20 mouse cellular contexts compared by ENCODE assay signal in the genomic region with DNA sequence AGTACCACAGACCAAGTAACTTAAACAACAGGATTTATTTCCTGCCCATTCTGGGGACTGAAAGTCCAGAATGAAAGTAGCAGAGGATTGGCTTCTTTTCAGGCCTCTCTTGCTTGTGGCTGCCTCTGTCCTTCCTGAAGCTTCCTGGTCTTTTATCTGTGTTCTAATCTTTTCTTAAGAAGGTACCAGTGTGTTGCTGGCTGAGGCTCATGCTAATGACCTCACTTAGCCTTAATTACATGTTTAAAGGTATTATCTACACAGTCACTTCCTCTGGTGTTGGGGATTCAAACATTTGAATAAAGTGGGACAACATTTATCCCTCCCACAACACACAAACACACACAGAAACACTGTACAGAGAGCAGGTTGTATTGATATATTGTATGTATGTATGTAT. TPM values are rescaled to one million over a fixed set of nuclear protein-coding genes. Genes with fewer than 3 reads are reported as not detected.
DNase-seq lines count a peak whose midpoint lies in the region; ATAC-seq lines count a peak whose summit lies in the region.
"Had no signal": no experiment of that assay in that cellular context is flagged by ENCODE, and none has a peak within 500 bp of the region (broad histone marks: within the 10 kb centered on the region; RNA-seq: fewer than 3 reads in every experiment).

No protein-coding gene starts in this region.

- no peak for ATAC-seq in midbrain, embryonic 11.5 days (ENCODE audit: low FRiP score)
- ATAC-seq in midbrain, embryonic 15.5 days (replicated peaks), result no peak
- peak; percentile 47; the same call in 1 of the 2 replicates for ATAC-seq in liver, embryonic 15.5 days (ENCODE audit: insufficient read depth)
- ATAC-seq in frontal cortex, adult (ENCODE audit: low TSS enrichment), result no peak
- ATAC-seq: forebrain, embryonic 16.5 days; intestine, postnatal 0 days had no signal

- H3K36me3 ChIP-seq in midbrain, embryonic 11.5 days (ENCODE audit: control insufficient read depth, insufficient read depth, low read length), result no peaks in the 10 kb centered on the region
- H3K36me3 ChIP-seq in midbrain, embryonic 15.5 days (replicated peaks), result no peaks in the 10 kb centered on the region
- H3K36me3 ChIP-seq in liver, embryonic 15.5 days (replicated peaks), result no peaks in the 10 kb centered on the region
- H3K36me3 ChIP-seq: heart, embryonic 12.5 days; hindbrain, embryonic 10.5 days; limb, embryonic 15.5 days; midbrain, embryonic 10.5 days; neural tube, embryonic 15.5 days had no signal

- no peaks in the 10 kb centered on the region for H3K27me3 ChIP-seq in midbrain, embryonic 11.5 days (ENCODE audit: control insufficient read depth, insufficient read depth, low read length)
- H3K27me3 ChIP-seq in midbrain, embryonic 15.5 days (replicated peaks), result no peaks in the 10 kb centered on the region
- no peaks in the 10 kb centered on the region for H3K27me3 ChIP-seq in liver, embryonic 15.5 days
- H3K27me3 ChIP-seq: heart, embryonic 12.5 days; limb, embryonic 15.5 days; neural tube, embryonic 15.5 days had no signal

- no peak overlapping the region for H3K27ac ChIP-seq in midbrain, embryonic 11.5 days (ENCODE audit: low read depth, low read length)
- H3K27ac ChIP-seq in midbrain, embryonic 15.5 days, result no peak overlapping the region
- H3K27ac ChIP-seq in liver, embryonic 15.5 days (replicated peaks), result peak overlapping the region; percentile 93
- H3K27ac ChIP-seq: hindbrain, embryonic 10.5 days; limb, embryonic 15.5 days; midbrain, embryonic 10.5 days; neural tube, embryonic 15.5 days; stomach, postnatal 0 days had no signal

- H3K4me1 ChIP-seq in midbrain, embryonic 11.5 days (ENCODE audit: control insufficient read depth, insufficient read depth, low read length), result no peaks in the 10 kb centered on the region
- no peaks in the 10 kb centered on the region for H3K4me1 ChIP-seq in midbrain, embryonic 15.5 days
- peaks cover 88% of the 10 kb centered on the region for H3K4me1 ChIP-seq in liver, embryonic 15.5 days (replicated peaks)
- H3K4me1 ChIP-seq: limb, embryonic 15.5 days; midbrain, embryonic 10.5 days; neural tube, embryonic 15.5 days had no signal

- no peaks in the 10 kb centered on the region for H3K9me3 ChIP-seq in midbrain, embryonic 11.5 days (ENCODE audit: control insufficient read depth, low read length)
- no peaks in the 10 kb centered on the region for H3K9me3 ChIP-seq in midbrain, embryonic 15.5 days
- no peaks in the 10 kb centered on the region for H3K9me3 ChIP-seq in liver, embryonic 15.5 days (replicated peaks)
- H3K9me3 ChIP-seq: heart, embryonic 12.5 days; hindbrain, embryonic 10.5 days; limb, embryonic 15.5 days; midbrain, embryonic 10.5 days; neural tube, embryonic 15.5 days had no signal

- peak; percentile 17 for DNase-seq in midbrain, embryonic 11.5 days (ENCODE audit: low spot score, missing footprints)
- DNase-seq in c-Kit-positive CD71-positive TER-119-positive erythroid progenitor cells, embryonic 14.5 days (ENCODE audit: low spot score), result peak; percentile 49
- no peak for DNase-seq in gastrocnemius, postnatal 36 days
- DNase-seq in adrenal gland, adult 8-10 months, result no peak
- DNase-seq: cerebellum, adult 8-10 months; heart, postnatal 10 days; kidney, postnatal 36 days; lung, postnatal 4 days; thymus, adult 2 months had no signal

- H3K4me3 ChIP-seq in midbrain, embryonic 11.5 days (ENCODE audit: low read depth, low read length), result no peak overlapping the region
- H3K4me3 ChIP-seq in midbrain, embryonic 15.5 days, result no peak overlapping the region
- H3K4me3 ChIP-seq in liver, embryonic 15.5 days (replicated peaks), result no peak overlapping the region
- H3K4me3 ChIP-seq: heart, embryonic 12.5 days; hindbrain, embryonic 10.5 days; limb, embryonic 15.5 days; midbrain, embryonic 10.5 days; neural tube, embryonic 15.5 days had no signal

- intact Hi-C loops in gastrocnemius, postnatal 36 days (cut with DNase I), result loop anchor here (10.0 kb wide), 1 partner anchor 143 kb away; no protein-coding TSS in a partner anchor

- no peak overlapping the region for H3K9ac ChIP-seq in midbrain, embryonic 11.5 days (ENCODE audit: low read length)
- H3K9ac ChIP-seq in midbrain, embryonic 15.5 days, result no peak overlapping the region
- no peak overlapping the region for H3K9ac ChIP-seq in liver, embryonic 15.5 days
- H3K9ac ChIP-seq: heart, embryonic 12.5 days; limb, embryonic 15.5 days; neural tube, embryonic 15.5 days had no signal

- H3K4me2 ChIP-seq in midbrain, embryonic 11.5 days, result no peak overlapping the region
- no peak overlapping the region for H3K4me2 ChIP-seq in midbrain, embryonic 15.5 days
- H3K4me2 ChIP-seq in liver, embryonic 15.5 days, result no peak overlapping the region
- H3K4me2 ChIP-seq: heart, embryonic 12.5 days; limb, embryonic 15.5 days; neural tube, embryonic 15.5 days had no signal

RNA-seq across cellular contexts. Expression of a gene that starts 59.0 kb away (rescaled TPM):
- polyA plus RNA-seq in midbrain, embryonic 11.5 days (2014; fragmentation: Nextera tagmentation; extraction: Ambion mirVana), result 12.8 and 12.9 TPM in 2 replicates
- 17.3 and 20.0 TPM in 2 replicates for polyA plus RNA-seq in midbrain, embryonic 15.5 days (2015; fragmentation: Nextera tagmentation; extraction: Ambion mirVana)
- polyA plus RNA-seq in liver, embryonic 15.5 days (2015; fragmentation: Nextera tagmentation; extraction: Ambion mirVana), result 5.0 and 5.6 TPM in 2 replicates
- total RNA-seq in gastrocnemius, postnatal 36 days (2021), result 1 to 10 TPM; 5.7 to 6.6 TPM
- total RNA-seq in adrenal gland, adult 8-10 months (2022), result 10 to 100 TPM; 34.6 to 58.9 (median 48.2) TPM

Comparison
In these comparisons a context has a peak if more than half of its experiments do, and no peak if none do; other contexts are left out.
1. DNase-seq: peak in midbrain, embryonic 11.5 days (single experiment) and c-Kit-positive CD71-positive TER-119-positive erythroid progenitor cells, embryonic 14.5 days (single experiment); none in gastrocnemius, postnatal 36 days (0 of 2) and adrenal gland, adult 8-10 months (single experiment).